Mouse (Mus musculus) heart, adult 2 months (tissue): ENCODE measurements around the gene Gm49776.
"Not testable (repeated sequence)": the region's sequence is repeated elsewhere in the genome, so short reads cannot be mapped to it uniquely, and the experiment has no call there.

Experiments
- CTCF ChIP-seq: fragments of 200-600 bp; IDR thresholded peaks from 2 replicates; pipeline ENCODE4 v1.8.1; 2022; ENCODE audit warnings: antibody characterized with exemption, mild to moderate bottlenecking, moderate library complexity
- EP300 ChIP-seq: fragments of 200-500 bp; IDR thresholded peaks from 2 replicates; pipeline ENCODE4 v1.6.1; 2011; ENCODE audit warnings: low read depth, low read length, control low read depth; ENCODE audit not compliant: insufficient read depth
- POLR2A ChIP-seq: fragments of 200-500 bp; IDR thresholded peaks from 2 replicates; pipeline ENCODE4 v1.6.1; 2011; ENCODE audit warnings: mild to moderate bottlenecking, low read depth, low read length, control low read depth; ENCODE audit not compliant: insufficient read depth

- not testable (repeated sequence) for TF ChIP-seq EP300, POLR2A, CTCF
These were observed 31.5 kb upstream of the Gm49776 start for GRCm38 (mm10) chr16:18289614-18290013.
